Mouse (Mus musculus) embryo, embryonic 10.5 days (tissue): ENCODE results near the gene Ciao2b.

Source experiments
- DNase-seq: peaks from one replicate; pipeline ENCODE4 v3.0.0-alpha.2; 2015; ENCODE audit warnings: low spot score

Gene Ciao2b

GRCm38 (mm10) chr8:104620765-104621164, 21.0 kb downstream of the Ciao2b start:
- DNase-seq, result no peak

- no peak for DNase-seq
Measured at GRCm38 (mm10) chr8:104613119-104613518, 28.6 kb downstream of the Ciao2b start.

GRCm38 (mm10) chr8:104611613-104612012, 30.2 kb downstream of the Ciao2b start:
- no peak for DNase-seq

- DNase-seq, result no peak
Measured at GRCm38 (mm10) chr8:104610185-104610766, 31.5 kb downstream of the Ciao2b start.

- DNase-seq, result no peak
Measured at GRCm38 (mm10) chr8:104609222-104609621, 32.5 kb downstream of the Ciao2b start.

GRCm38 (mm10) chr8:104607944-104608343, 33.8 kb downstream of the Ciao2b start:
- DNase-seq, result no peak

- DNase-seq, result no peak
Measured at GRCm38 (mm10) chr8:104606329-104606728, 35.4 kb downstream of the Ciao2b start.

- DNase-seq, result no peak
Measured at GRCm38 (mm10) chr8:104603245-104603593, 38.5 kb downstream of the Ciao2b start.

GRCm38 (mm10) chr8:104602468-104603244, 39.1 kb downstream of the Ciao2b start:
- peak; percentile 97 for DNase-seq

- peak; percentile 52 for DNase-seq
Measured at GRCm38 (mm10) chr8:104601941-104602371, 39.8 kb downstream of the Ciao2b start.

- peak; percentile 23 for DNase-seq
Measured at GRCm38 (mm10) chr8:104601386-104601785, 40.4 kb downstream of the Ciao2b start.

- DNase-seq, result no peak
Measured at GRCm38 (mm10) chr8:104598496-104598895, 43.3 kb downstream of the Ciao2b start.

GRCm38 (mm10) chr8:104597656-104598055, 44.1 kb downstream of the Ciao2b start:
- no peak for DNase-seq

- DNase-seq, result no peak
Measured at GRCm38 (mm10) chr8:104595773-104596536, 45.8 kb downstream of the Ciao2b start.

- DNase-seq, result no peak
Measured at GRCm38 (mm10) chr8:104594611-104595362, 47.0 kb downstream of the Ciao2b start.

- DNase-seq, result no peak
Measured at GRCm38 (mm10) chr8:104593536-104594325, 48.0 kb downstream of the Ciao2b start.

- no peak for DNase-seq
Measured at GRCm38 (mm10) chr8:104592566-104592965, 49.2 kb downstream of the Ciao2b start.

- DNase-seq, result no peak
Measured at GRCm38 (mm10) chr8:104591856-104592255, 49.9 kb downstream of the Ciao2b start.

GRCm38 (mm10) chr8:104591133-104591834, 50.5 kb downstream of the Ciao2b start, which contains the start of gene Pdp2:
Pdp2 (plus strand) TSS chr8:104591451.
- peak; percentile 96 for DNase-seq

- DNase-seq, result no peak
Measured at GRCm38 (mm10) chr8:104590284-104590683, 51.5 kb downstream of the Ciao2b start.
